Mouse (Mus musculus) lung, embryonic 16.5 days (tissue): ENCODE data around the gene Ano1. TPM values are rescaled to one million over a fixed set of nuclear protein-coding genes. Genes with fewer than 3 reads are reported as not detected.

Experiments
- ATAC-seq: fragments of 200-750 bp; cut with Nextera tagmentation; 2 replicates; pipeline ENCODE4 v1.8.0; 2017; ENCODE audit warnings: low read depth, mild to moderate bottlenecking, moderate library complexity
- H3K27ac ChIP-seq: fragments of 300-500 bp; sonication (generic); 2 replicates; pipeline ENCODE4 v1.5.1; 2014; ENCODE audit warnings: mild to moderate bottlenecking, control low read depth, low read length
- H3K27me3 ChIP-seq: fragments of 300-500 bp; sonication (generic); 2 replicates; pipeline ENCODE4 v1.6.1; 2014; ENCODE audit warnings: low read depth, low read length, mixed read lengths; ENCODE audit not compliant: control insufficient read depth, insufficient read depth
- H3K36me3 ChIP-seq: fragments of 300-500 bp; sonication (generic); 2 replicates; pipeline ENCODE4 v1.6.1; 2014; ENCODE audit warnings: low read length; ENCODE audit not compliant: control insufficient read depth, insufficient read depth
- H3K4me1 ChIP-seq: fragments of 300-500 bp; sonication (generic); replicated peaks from 2 replicates; pipeline ENCODE4 v1.6.1; 2014; ENCODE audit warnings: low read length, mixed read lengths; ENCODE audit not compliant: control insufficient read depth, insufficient read depth
- H3K4me2 ChIP-seq: fragments of 300-500 bp; sonication (generic); 2 replicates; pipeline ENCODE4 v1.6.1; 2014; ENCODE audit warnings: low read depth, low read length, control low read depth
- H3K4me3 ChIP-seq: fragments of 300-500 bp; sonication (generic); 2 replicates; pipeline ENCODE4 v1.5.1; 2014; ENCODE audit warnings: mild to moderate bottlenecking, low read length, control low read depth
- H3K9ac ChIP-seq: fragments of 300-500 bp; sonication (generic); 2 replicates; pipeline ENCODE4 v1.6.1; 2014; ENCODE audit warnings: low read length, control low read depth
- H3K9me3 ChIP-seq: fragments of 300-500 bp; sonication (generic); 2 replicates; pipeline ENCODE4 v1.6.1; 2016; ENCODE audit warnings: low read length; ENCODE audit not compliant: control insufficient read depth
- WGBS: fragments of 180-500 bp; shearing (Covaris S2); extraction: QIAGEN DNeasy Blood & Tissue Kit; methylation state at CpG from one replicate; pipeline ENCODE4 v1.1.7; 2014; 5-methylcytosine and 5-hydroxymethylcytosine counted together
- polyA plus RNA-seq: library from polyadenylated mRNA; unstranded; fragments of >200 nt; fragmentation: Nextera tagmentation; extraction: Ambion mirVana; gene quantifications from 2 replicates; pipeline ENCODE4 v1.2.1, GENCODE M21; 2015

Gene Ano1
- polyA plus RNA-seq, 1 experiment from 2014 or later: 111 TPM

DNA sequence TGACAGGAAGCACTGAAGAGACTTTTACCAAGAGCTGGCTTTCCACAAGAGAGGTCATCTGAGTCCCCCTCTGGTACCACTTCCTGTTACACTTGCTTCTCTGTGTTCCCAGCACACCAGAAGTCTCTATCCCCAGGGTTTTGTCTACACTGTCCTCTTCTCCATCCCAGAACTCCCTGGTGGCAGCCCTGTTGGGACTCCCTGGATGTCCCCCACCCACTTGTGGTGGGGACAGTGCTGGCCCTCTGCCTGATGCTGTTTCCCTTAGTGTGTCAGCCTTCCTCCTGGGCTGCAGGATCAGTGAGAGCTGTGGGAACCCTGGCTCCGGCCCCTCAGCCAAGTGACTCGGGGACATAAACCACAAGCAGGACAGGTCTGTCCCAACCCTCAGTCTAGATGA lies 22.5 kb upstream of the Ano1 start:
- no peak for ATAC-seq
- H3K9ac ChIP-seq: no peak overlapping the region

DNA sequence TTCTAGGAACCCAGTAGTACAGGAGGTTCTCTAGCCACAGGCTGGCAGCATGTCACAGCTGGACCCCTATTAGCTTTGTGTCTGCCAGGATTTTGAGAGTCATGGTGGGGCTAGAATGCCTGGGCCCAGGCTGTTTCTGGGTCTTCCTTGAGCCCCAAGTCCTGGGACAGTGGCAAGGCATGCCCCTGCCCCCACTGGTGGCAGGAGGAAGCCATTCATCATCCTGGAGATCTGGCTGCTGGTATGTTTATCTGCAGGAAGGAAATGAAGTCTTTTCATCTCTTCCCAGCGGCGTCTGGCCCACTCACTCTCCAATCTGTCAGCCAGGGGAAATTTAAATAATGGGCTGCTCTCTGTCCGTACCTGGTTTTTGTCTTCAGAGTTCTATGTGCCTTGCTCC lies 18.3 kb upstream of the Ano1 start:
- Histone ChIP-seq H3K4me2 (no peak overlapping the region; the same call in 1 of the 2 replicates), H3K27me3 (no peaks in the 10 kb centered on the region), H3K4me1 (peaks cover 14% of the 10 kb centered on the region), H3K9ac (no peak overlapping the region), H3K36me3 (no peaks in the 10 kb centered on the region), H3K9me3 (no peaks in the 10 kb centered on the region), H3K4me3 (no peak overlapping the region), H3K27ac (no peak overlapping the region)
- WGBS: 11% methylated on average over 3 of the region's 3 CpGs
- ATAC-seq: peak; percentile 58; the same call in 1 of the 2 replicates

More for the DNA sequence above, 22.5 kb upstream of the Ano1 start:
- 81% methylated on average over 2 of the region's 2 CpGs for WGBS
- no peaks in the 10 kb centered on the region for H3K9me3 ChIP-seq
- no peaks in the 10 kb centered on the region for H3K27me3 ChIP-seq
- H3K27ac ChIP-seq: no peak overlapping the region
- peaks cover 22% of the 10 kb centered on the region for H3K4me1 ChIP-seq
- no peak overlapping the region for H3K4me2 ChIP-seq
- no peak overlapping the region for H3K4me3 ChIP-seq
- H3K36me3 ChIP-seq: no peaks in the 10 kb centered on the region

DNA sequence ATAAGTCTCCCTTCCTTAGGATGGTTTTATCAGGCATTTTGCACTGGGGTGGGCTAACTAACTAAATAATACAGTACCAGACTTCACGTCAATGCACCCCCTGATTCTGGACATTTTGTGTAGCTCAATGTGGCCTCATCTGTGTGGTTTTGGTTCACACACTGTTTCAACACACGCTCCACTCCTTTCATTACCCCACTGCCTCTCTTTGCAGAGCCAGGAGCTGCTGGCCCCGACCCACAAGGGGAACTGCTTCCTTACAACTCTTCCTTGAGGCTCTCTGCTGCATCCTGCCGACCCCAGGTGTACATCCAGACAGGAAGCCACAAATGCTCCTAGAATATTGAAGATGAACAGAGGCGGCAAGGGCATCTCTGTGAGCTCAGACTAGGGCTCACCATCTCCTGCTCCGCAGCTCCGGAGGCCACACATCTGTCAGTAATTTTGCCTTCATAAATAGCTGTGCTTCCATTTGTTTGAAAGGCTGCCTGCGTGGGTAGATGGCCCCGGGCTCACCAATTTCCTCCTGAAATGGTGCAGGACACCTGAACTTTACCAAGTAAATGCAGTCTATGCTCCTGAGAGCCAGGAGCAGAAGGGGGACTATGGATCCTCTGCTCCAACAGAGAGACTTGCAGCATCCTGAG lies 17.8 kb upstream of the Ano1 start:
- 44% methylated on average over 9 of the region's 9 CpGs for WGBS
- Histone ChIP-seq H3K4me1 (peaks cover 17% of the 10 kb centered on the region), H3K27ac (no peak overlapping the region), H3K9ac (no peak overlapping the region), H3K9me3 (no peaks in the 10 kb centered on the region), H3K36me3 (no peaks in the 10 kb centered on the region), H3K27me3 (no peaks in the 10 kb centered on the region), H3K4me3 (no peak overlapping the region), H3K4me2 (no peak overlapping the region)
- no peak for ATAC-seq

DNA sequence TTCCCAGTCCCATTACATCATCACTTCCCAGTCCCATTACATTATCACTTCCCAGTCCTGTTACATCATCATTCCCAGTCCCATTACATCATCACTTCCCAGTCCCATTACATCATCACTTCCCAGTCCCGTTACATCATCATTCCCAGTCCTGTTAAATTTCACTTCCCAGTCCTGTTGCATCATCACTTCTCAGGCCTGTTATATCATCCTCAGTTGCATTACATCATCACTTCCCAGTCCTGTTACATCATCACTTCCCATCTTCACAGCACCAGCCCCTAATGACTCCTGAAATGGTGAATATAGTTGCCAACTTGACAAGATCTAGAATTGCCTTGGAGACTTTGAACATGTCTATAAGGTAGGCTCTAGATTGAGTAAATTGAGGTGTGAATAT lies 17.1 kb upstream of the Ano1 start:
- H3K9me3 ChIP-seq: no peaks in the 10 kb centered on the region
- WGBS: 89% methylated on average over 1 of the region's 1 CpGs
- no peak overlapping the region for H3K4me2 ChIP-seq
- H3K27me3 ChIP-seq: no peaks in the 10 kb centered on the region
- H3K4me1 ChIP-seq: peaks cover 17% of the 10 kb centered on the region
- H3K4me3 ChIP-seq: no peak overlapping the region
- no peak for ATAC-seq
- H3K36me3 ChIP-seq: no peaks in the 10 kb centered on the region
- no peak overlapping the region for H3K27ac ChIP-seq
- no peak overlapping the region for H3K9ac ChIP-seq

- ATAC-seq: peak; percentile 41
- no peaks in the 10 kb centered on the region for H3K9me3 ChIP-seq
Measured at GRCm38 (mm10) chr7:144764537-144765282, 12.9 kb upstream of the Ano1 start.

DNA sequence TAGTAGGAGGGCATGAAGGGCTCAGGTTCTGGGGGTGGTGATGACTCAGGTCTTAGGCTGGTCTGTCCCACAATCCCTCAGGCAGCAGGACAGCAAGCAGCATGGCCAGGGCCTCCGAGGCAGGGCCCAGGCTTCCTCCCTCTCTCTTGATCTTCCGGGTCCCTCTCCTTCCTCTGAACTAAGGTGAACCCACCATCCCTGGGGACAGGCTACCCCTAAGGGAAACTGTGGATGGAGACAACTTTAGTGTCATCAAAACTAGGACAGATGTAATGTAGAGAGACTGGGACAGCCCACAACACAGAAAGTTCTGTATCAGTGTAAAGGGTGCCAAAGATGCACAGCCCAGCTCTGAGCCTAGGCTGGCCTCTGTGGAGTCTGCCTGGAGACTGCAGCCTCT lies 12.2 kb upstream of the Ano1 start:
- Histone ChIP-seq H3K4me2 (no peak overlapping the region), H3K27ac (no peak overlapping the region), H3K4me1 (0 out of 2 replicates have a peak, but pooled peaks cover 4% of the 10 kb centered on the region), H3K9ac (no peak overlapping the region), H3K4me3 (no peak overlapping the region), H3K27me3 (no peaks in the 10 kb centered on the region), H3K36me3 (no peaks in the 10 kb centered on the region), H3K9me3 (no peaks in the 10 kb centered on the region)
- ATAC-seq: no peak
- WGBS: 63% methylated on average over 2 of the region's 2 CpGs

More at GRCm38 (mm10) chr7:144764537-144765282, 12.9 kb upstream of the Ano1 start:
- Histone ChIP-seq H3K36me3 (no peaks in the 10 kb centered on the region), H3K27me3 (no peaks in the 10 kb centered on the region), H3K27ac (no peak overlapping the region), H3K4me1 (peaks cover 7% of the 10 kb centered on the region), H3K4me3 (no peak overlapping the region), H3K9ac (no peak overlapping the region), H3K4me2 (no peak overlapping the region)
- 51% methylated on average over 11 of the region's 11 CpGs for WGBS

- H3K9me3 ChIP-seq: no peaks in the 10 kb centered on the region
- H3K36me3 ChIP-seq: no peaks in the 10 kb centered on the region
- ATAC-seq: peak; percentile 29; the same call in 1 of the 2 replicates
- H3K27me3 ChIP-seq: no peaks in the 10 kb centered on the region
- no peak overlapping the region for H3K4me2 ChIP-seq
- H3K4me1 ChIP-seq: 0 out of 2 replicates have a peak, but pooled peaks cover 4% of the 10 kb centered on the region
- no peak overlapping the region for H3K4me3 ChIP-seq
- no peak overlapping the region for H3K27ac ChIP-seq
- H3K9ac ChIP-seq: no peak overlapping the region
- 52% methylated on average over 16 of the region's 16 CpGs for WGBS
Measured at GRCm38 (mm10) chr7:144762496-144763235, 10.9 kb upstream of the Ano1 start.

DNA sequence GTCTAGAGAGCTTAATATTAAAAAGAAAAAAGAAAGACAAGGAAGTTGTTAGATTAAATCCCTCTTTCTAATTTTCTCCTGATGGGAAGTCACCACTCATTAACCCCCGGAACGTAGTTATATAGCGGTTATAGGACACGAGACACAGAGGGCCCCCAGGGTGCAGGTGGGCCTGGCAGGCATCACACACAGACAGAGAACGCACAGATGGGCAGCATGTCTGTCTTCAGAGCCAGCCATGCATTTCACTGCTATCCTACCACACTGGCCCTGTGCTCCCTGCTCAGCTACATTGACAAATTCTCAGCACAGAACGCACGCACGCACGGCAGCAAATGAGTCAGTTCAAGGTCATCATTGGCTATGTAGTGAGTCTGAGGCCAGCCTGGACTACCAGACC lies 8.5 kb upstream of the Ano1 start:
- Histone ChIP-seq H3K9me3 (no peaks in the 10 kb centered on the region), H3K4me1 (0 out of 2 replicates have a peak, but pooled peaks cover 6% of the 10 kb centered on the region), H3K9ac (no peak overlapping the region), H3K36me3 (no peaks in the 10 kb centered on the region), H3K27me3 (no peaks in the 10 kb centered on the region), H3K4me3 (no peak overlapping the region), H3K27ac (no peak overlapping the region), H3K4me2 (no peak overlapping the region)
- ATAC-seq: no peak
- 75% methylated on average over 9 of the region's 9 CpGs for WGBS

- no peak for ATAC-seq
- no peak overlapping the region for H3K27ac ChIP-seq
- no peaks in the 10 kb centered on the region for H3K36me3 ChIP-seq
- 0 out of 2 replicates have a peak, but pooled peaks cover 2% of the 10 kb centered on the region for H3K4me1 ChIP-seq
- WGBS: 31% methylated on average over 2 of the region's 2 CpGs
- H3K4me2 ChIP-seq: no peak overlapping the region
- no peak overlapping the region for H3K9ac ChIP-seq
- H3K27me3 ChIP-seq: no peaks in the 10 kb centered on the region
- no peaks in the 10 kb centered on the region for H3K9me3 ChIP-seq
- no peak overlapping the region for H3K4me3 ChIP-seq
Measured at GRCm38 (mm10) chr7:144759455-144759854, 7.7 kb upstream of the Ano1 start.
